Mouse (Mus musculus) spleen, adult 2 months (tissue): ENCODE measurements around the gene Gfod2. TPM values are rescaled to one million over a fixed set of nuclear protein-coding genes. Genes with fewer than 3 reads are reported as not detected.

Experiments used
- DNase-seq, 2 experiments: peaks; one replicate each; pipeline versions ENCODE4 v3.0.0 to v3.0.0-alpha.2; 2012 to 2021; ENCODE audit warnings: low spot score in 2 of 2, low read depth in 1 of 2
- H3K27ac ChIP-seq: fragments of 200-500 bp; 2 replicates; pipeline ENCODE4 v1.5.1; 2012; ENCODE audit warnings: low read length, inconsistent platforms; ENCODE audit not compliant: insufficient read depth
- H3K27me3 ChIP-seq: fragments of 200-500 bp; 2 replicates; pipeline ENCODE4 v1.6.1; 2012; ENCODE audit warnings: mild to moderate bottlenecking, moderate library complexity, low read length, inconsistent platforms; ENCODE audit not compliant: control insufficient read depth, insufficient read depth
- H3K36me3 ChIP-seq: fragments of 200-500 bp; 2 replicates; pipeline ENCODE4 v1.6.1; 2012; ENCODE audit warnings: mild to moderate bottlenecking, low read length, inconsistent platforms; ENCODE audit not compliant: control insufficient read depth, insufficient read depth
- H3K4me1 ChIP-seq: fragments of 200-500 bp; 2 replicates; pipeline ENCODE4 v1.6.1; 2011; ENCODE audit warnings: inconsistent platforms; ENCODE audit not compliant: control insufficient read depth, insufficient read depth, insufficient read length
- H3K4me3 ChIP-seq: fragments of 200-500 bp; 2 replicates; pipeline ENCODE4 v1.5.1; 2011; ENCODE audit warnings: mild to moderate bottlenecking, inconsistent platforms; ENCODE audit not compliant: insufficient read depth, insufficient read length; ENCODE audit errors: extremely low read depth
- CTCF ChIP-seq: fragments of 200-500 bp; IDR thresholded peaks from 2 replicates; pipeline ENCODE4 v1.5.1; 2011; ENCODE audit warnings: mild to moderate bottlenecking, inconsistent platforms; ENCODE audit not compliant: insufficient read depth, insufficient read length, insufficient replicate concordance; ENCODE audit errors: extremely low read depth
- POLR2A ChIP-seq: fragments of 200-500 bp; IDR thresholded peaks from 2 replicates; pipeline ENCODE4 v1.6.1; 2011; ENCODE audit warnings: low read depth, low read length, inconsistent platforms
- WGBS: fragments of 180-500 bp; shearing (Covaris S2); methylation state at CpG from one replicate; pipeline ENCODE4 v1.1.7; 2018; 5-methylcytosine and 5-hydroxymethylcytosine counted together
- polyA plus RNA-seq: library from polyadenylated mRNA; depleted of rRNA; stranded (reverse); fragments of >200 nt; gene quantifications from 2 replicates; pipeline ENCODE4 v1.2.3, GENCODE M21; 2012

The Gfod2 gene
- polyA plus RNA-seq, 1 experiment: 2.4 TPM

- Histone ChIP-seq H3K36me3 (no peaks in the 10 kb centered on the region), H3K27me3 (no peaks in the 10 kb centered on the region), H3K4me1 (no peaks in the 10 kb centered on the region), H3K27ac (no peak overlapping the region), H3K4me3 (no peak overlapping the region)
- TF ChIP-seq CTCF (no peak), POLR2A (no peak)
- DNase-seq: no peak
- 92% methylated on average over 5 of the region's 5 CpGs for WGBS
Measured at GRCm38 (mm10) chr8:105732186-105732585, 26.3 kb downstream of the Gfod2 start.

GRCm38 (mm10) chr8:105727397-105728124 is 30.9 kb downstream of the Gfod2 start:
- Histone ChIP-seq H3K36me3 (no peaks in the 10 kb centered on the region), H3K27me3 (no peaks in the 10 kb centered on the region), H3K27ac (peak overlapping the region; percentile 63), H3K4me3 (no peak overlapping the region), H3K4me1 (no peaks in the 10 kb centered on the region)
- peak in 1 of 2 experiments; percentile 23 for DNase-seq
- TF ChIP-seq POLR2A (no peak), CTCF (no peak)
- WGBS: 61% methylated on average over 18 of the region's 18 CpGs

GRCm38 (mm10) chr8:105725726-105726125 is 32.7 kb downstream of the Gfod2 start:
- 87% methylated on average over 5 of the region's 5 CpGs for WGBS
- TF ChIP-seq POLR2A: no peak
- no peak for TF ChIP-seq CTCF
- Histone ChIP-seq H3K4me1 (no peaks in the 10 kb centered on the region), H3K36me3 (no peaks in the 10 kb centered on the region), H3K27me3 (no peaks in the 10 kb centered on the region), H3K4me3 (no peak overlapping the region), H3K27ac (no peak overlapping the region)
- no peak for DNase-seq

GRCm38 (mm10) chr8:105722861-105723260 is 35.6 kb downstream of the Gfod2 start:
- no peaks in the 10 kb centered on the region for H3K36me3 ChIP-seq
- no peak overlapping the region for H3K27ac ChIP-seq
- H3K27me3 ChIP-seq: no peaks in the 10 kb centered on the region
- H3K4me1 ChIP-seq: no peaks in the 10 kb centered on the region
- no peak for DNase-seq
- TF ChIP-seq CTCF: no peak
- no peak for TF ChIP-seq POLR2A
- no peak overlapping the region for H3K4me3 ChIP-seq
- WGBS: 92% methylated on average over 9 of the region's 9 CpGs

- H3K4me1 ChIP-seq: no peaks in the 10 kb centered on the region
- H3K27me3 ChIP-seq: no peaks in the 10 kb centered on the region
- no peak overlapping the region for H3K27ac ChIP-seq
- TF ChIP-seq CTCF: no peak
- TF ChIP-seq POLR2A: no peak
- DNase-seq: no peak
- no peak overlapping the region for H3K4me3 ChIP-seq
- H3K36me3 ChIP-seq: no peaks in the 10 kb centered on the region
- WGBS: 83% methylated on average over 4 of the region's 4 CpGs
Measured at GRCm38 (mm10) chr8:105719637-105720036, 38.8 kb downstream of the Gfod2 start.

- Histone ChIP-seq H3K4me3 (no peak overlapping the region), H3K36me3 (no peaks in the 10 kb centered on the region), H3K4me1 (no peaks in the 10 kb centered on the region), H3K27ac (no peak overlapping the region), H3K27me3 (no peaks in the 10 kb centered on the region)
- WGBS: 96% methylated on average over 15 of the region's 15 CpGs
- no peak for DNase-seq
- no peak for TF ChIP-seq POLR2A
- no peak for TF ChIP-seq CTCF
Measured at GRCm38 (mm10) chr8:105716302-105716945, 42.0 kb downstream of the Gfod2 start.

GRCm38 (mm10) chr8:105715042-105715441 is 43.4 kb downstream of the Gfod2 start:
- WGBS: 25% methylated on average over 6 of the region's 6 CpGs
- Histone ChIP-seq H3K27me3 (no peaks in the 10 kb centered on the region), H3K36me3 (no peaks in the 10 kb centered on the region), H3K27ac (no peak overlapping the region), H3K4me3 (no peak overlapping the region), H3K4me1 (no peaks in the 10 kb centered on the region)
- DNase-seq: no peak
- TF ChIP-seq CTCF (no peak), POLR2A (no peak)
